Mouse (Mus musculus): ENCODE data around the gene Clstn1.

- TF ChIP-seq POLR2A (IDR thresholded peaks at IDR 0.05; ENCODE audit: insufficient read depth, low read length) (no peak), CTCF (IDR thresholded peaks at IDR 0.05; ENCODE audit: low read depth, low read length) (no peak), EP300 (IDR thresholded peaks at IDR 0.05; ENCODE audit: insufficient read depth, low read depth, low read length) (no peak)
Measured at GRCm38 (mm10) chr4:149659495-149660116, 73.3 kb downstream of the Clstn1 start.

Data from ES-Bruce4 (cell line).